Mouse (Mus musculus) large intestine, adult 2 months (tissue): ENCODE measurements around the gene Nckap5. TPM values are rescaled to one million over a fixed set of nuclear protein-coding genes. Genes with fewer than 3 reads are reported as not detected.

ENCODE experiments used
- DNase-seq: peaks from one replicate; pipeline ENCODE4 v3.0.0-alpha.2; 2012; ENCODE audit warnings: low read depth, low spot score
- WGBS: fragments of 180-500 bp; shearing (Covaris S2); methylation state at CpG from one replicate; pipeline ENCODE4 v1.1.7; 2018; 5-methylcytosine and 5-hydroxymethylcytosine counted together
- polyA plus RNA-seq: library from polyadenylated mRNA; depleted of rRNA; stranded (reverse); fragments of >200 nt; gene quantifications from 2 replicates; pipeline ENCODE4 v1.2.3, GENCODE M21; 2012

Gene Nckap5
- polyA plus RNA-seq, 1 experiment = 4.3 TPM

DNA sequence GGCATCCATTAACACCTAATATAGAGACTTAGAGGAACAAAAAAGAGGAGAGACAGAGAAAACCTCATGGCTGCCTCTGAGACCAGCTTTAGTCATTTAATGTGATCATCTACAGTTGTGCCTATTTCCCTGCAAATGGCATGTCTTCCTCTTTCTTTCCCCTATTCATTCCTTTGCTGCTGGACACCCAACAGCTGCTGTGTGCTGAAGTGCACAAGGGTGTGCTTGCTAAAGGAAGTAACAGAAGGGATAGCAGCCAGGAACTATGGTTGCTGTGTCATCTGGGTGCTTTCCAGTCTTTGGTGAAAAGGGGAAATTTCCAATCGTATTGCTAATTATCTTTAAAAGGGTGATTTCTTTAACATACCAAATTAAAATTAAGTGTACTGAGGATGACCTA is 387.9 kb downstream of the Nckap5 start:
- DNase-seq = no peak
- WGBS = 62% methylated on average over 1 of the region's 1 CpGs

DNA sequence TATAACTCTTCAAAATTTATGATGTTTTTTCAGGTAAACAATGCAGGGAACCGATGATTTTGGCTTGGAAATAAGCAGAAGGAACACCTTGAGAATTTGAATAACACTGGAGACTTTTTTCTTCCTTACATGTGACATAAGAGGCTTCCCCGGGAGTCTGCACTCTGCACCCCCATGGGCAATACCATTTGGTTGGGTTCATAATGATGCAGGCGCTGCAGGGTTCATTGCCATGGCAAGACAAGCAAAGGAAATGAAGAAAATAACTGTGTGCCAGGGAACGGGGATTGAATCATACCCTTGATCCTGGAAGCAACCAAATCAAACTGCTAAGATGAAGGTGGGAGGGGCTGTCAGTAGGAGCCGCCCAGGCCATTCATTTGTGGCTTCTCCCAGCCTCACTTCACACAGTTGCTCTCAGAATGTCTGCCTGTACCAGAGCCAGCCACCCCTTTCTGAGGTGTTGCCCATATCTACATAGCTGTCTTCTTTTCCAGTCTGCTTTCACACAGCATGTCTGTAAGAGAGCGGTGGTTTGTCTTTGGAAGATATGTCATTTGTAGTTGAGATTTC is 392.5 kb downstream of the Nckap5 start:
- WGBS = 81% methylated on average over 6 of the region's 6 CpGs
- DNase-seq = no peak

DNA sequence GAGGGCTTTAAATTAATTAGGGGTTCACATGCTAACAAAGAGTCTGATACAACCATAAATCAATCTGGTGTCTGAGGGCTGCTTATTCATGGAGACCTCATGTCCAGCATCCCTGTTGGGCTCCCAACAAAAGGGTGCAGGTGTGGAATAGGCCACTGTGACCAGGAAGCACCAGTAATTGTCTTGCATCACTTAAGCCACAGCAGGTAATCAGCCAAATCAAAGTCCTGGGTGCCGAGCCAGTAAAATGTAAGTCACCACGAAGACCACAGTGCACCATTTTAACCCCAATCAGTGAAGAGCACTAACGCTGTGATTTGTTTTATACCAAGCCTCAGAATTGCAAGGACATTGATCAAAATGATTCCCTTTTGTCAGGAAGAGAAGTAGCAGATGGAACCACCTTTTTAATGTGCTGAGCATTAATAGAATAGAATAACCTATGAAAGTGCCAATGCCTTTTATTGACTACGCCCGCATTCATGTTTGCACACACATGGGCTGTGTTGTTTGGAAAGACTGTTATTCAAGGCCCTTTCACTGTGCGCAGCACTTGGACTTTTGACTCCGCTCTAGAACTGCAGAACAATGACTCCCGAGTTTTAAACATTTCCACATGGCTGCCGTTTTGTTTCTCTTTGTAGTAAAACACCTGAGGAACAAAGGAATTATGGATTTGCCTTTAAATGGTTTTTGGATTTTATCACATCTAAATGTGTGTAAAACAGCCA is 393.5 kb downstream of the Nckap5 start:
- DNase-seq = no peak
- WGBS = 48% methylated on average over 9 of the region's 9 CpGs

DNA sequence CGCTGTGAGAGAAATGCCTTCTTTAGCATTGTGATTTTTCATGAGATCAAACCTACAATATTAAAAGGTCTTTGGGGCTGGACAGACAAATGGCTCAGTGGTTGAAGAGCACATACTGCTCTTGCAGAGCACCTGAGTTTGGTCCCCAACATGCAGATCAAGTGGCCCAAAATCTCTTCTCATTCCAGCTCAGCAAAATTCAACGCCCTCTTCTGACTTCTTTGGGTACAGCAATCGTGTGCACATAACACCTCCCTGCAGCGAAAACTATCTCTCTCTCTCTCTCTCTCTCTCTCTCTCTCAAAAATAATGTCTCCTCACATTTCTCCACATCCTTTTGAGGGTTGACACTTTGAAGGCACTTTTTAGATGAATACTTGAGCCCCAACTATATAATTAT is 398.3 kb downstream of the Nckap5 start:
- WGBS = 88% methylated on average over 4 of the region's 4 CpGs
- DNase-seq = no peak

DNA sequence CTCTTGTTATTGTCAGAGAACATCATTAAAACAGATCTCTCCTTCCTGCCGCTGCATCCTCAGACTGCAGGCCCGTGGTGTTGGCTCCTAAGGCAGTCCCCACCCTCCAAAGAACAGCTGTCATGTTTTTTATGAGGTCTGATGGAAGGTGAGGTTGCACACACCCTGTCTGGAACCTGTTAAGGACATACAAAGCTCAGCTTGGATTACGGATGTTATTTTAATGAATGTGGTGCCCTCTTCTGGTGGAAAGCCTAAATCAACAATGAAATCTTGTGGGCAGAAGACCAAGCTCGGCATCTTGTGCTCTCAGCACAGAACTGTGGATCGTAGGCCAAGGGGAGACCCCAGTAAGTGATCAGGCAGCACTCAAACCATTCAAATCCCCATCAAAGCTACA is 399.0 kb downstream of the Nckap5 start:
- 7% methylated on average over 5 of the region's 5 CpGs for WGBS
- DNase-seq = peak; percentile 51

DNA sequence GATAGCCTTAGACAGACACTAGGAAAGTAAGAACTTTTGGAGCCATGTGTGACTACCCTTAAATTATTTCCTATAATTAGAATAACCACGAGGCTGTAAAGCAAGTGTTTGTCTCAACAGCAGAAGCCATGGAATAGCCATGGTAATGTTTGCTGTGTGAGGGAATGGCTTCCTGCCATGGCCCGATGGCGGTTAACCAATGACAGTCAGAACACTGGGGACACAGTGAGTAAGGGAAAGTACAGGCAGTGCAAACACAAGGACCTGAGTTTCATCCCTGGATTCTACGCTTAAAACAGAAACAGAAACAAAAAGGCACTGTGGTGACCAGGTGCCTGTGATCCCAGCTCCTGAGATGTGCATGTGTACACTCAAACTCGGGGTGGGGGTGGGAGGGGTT is 419.2 kb downstream of the Nckap5 start:
- no peak for DNase-seq
- 26% methylated on average over 5 of the region's 5 CpGs for WGBS

DNA sequence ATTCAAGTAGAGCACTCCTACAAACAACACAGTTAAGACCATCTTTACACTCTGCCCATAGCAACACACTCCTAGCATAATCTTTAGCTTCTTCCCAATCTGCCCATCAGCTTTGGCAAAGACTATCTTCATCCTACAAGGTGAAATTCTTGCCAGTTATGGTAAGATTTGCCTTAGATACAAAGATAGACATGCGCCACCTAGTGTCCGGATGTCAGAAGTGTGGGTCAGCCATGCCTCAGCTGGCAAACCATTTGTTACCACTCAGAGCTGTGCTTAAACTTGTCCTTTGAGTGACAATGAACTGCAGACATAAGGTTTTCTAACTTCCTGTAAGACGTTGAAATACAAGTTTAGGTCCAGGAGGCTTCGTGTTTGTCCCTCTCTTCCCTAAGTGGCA is 422.7 kb downstream of the Nckap5 start:
- 9% methylated on average over 4 of the region's 4 CpGs for WGBS
- peak; percentile 21 for DNase-seq

DNA sequence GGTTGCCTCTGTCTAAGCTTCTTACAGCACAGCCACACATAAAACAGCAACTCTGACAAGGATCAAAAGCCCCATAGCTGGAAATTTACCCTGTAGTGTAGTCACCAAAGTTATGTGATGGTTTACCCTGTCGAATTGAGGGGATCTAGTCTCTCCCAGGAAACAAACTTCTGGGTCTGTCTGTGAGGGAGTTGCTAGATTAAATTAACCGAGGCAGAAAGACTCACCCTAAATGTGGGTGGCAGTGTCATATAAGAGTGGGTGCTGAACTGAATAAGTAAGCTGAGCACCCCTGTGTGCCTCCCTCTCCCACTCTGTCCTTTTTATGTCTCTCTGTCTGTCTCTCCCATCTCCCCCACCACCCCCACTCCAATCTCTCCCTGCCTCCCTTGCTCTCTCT is 425.1 kb downstream of the Nckap5 start:
- WGBS = 74% methylated on average over 2 of the region's 2 CpGs
- no peak for DNase-seq

DNA sequence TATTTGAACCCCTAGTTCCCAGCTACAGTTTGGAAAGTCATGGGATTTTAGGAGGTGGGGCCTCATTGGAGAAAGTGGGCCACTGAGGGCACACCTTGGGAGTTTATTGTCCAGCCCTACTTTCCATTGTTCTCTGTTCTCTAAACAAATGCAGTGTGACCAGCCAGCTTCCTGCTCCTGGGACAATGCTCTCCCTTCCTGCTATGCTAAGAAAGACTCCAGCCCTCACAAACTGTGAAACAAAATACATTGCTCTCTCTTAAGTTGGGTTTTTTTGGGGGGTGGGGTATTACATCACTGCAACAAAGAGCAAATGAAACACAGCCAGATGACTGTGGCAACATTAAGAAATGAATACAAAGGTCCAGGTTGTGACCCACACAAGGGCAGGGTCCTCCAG is 426.6 kb downstream of the Nckap5 start:
- DNase-seq = no peak

DNA sequence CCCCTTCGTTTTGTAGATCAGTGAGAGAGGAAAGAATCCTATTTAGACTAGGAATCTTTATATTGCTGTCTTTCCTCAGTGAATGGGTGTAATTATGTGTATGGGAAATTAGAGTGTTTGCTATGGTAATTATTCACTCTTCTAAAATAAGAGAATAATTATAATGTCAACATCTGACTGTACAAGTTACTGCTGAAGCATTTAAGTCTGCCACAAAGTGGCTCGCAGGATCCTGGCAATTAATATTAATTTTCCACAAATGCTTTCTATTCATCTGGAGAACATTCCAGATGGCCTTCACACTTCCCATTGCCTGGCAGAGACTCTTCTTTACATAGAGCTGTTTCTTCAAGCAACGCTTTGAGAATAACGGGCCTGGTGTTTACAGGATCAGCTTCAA is 439.4 kb downstream of the Nckap5 start:
- WGBS = 65% methylated on average over 4 of the region's 4 CpGs
- no peak for DNase-seq

DNA sequence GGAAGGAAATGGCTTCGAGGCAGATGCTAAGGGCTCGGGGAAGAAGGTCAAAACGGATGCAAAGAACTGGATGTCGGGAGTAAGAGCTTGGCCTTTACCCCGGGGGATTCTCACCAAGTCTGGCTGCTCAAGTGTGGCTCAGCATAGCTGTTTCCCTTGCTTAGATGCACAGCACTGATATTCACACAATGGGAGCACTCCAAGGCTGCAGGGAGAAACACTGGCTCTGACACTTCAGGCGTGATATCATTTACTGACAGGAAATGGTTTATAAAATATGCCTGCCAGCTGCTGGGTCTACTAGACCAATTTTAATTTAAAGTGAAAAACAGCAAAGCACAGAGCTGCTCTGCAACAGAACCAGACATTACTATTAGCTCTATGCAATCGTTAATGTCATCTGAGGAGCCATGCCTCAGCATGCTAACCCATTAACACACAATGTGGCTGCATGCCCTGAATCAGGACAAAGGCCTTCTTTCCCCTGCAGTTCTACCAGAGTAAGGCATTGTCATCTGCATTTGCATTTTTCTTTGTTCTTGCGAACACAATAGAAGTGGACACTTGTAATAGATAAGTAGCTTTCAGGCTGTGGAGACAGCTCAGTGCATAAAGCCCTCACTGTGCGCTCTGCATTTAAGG is 453.1 kb downstream of the Nckap5 start:
- DNase-seq = no peak
- WGBS = 78% methylated on average over 9 of the region's 9 CpGs

DNA sequence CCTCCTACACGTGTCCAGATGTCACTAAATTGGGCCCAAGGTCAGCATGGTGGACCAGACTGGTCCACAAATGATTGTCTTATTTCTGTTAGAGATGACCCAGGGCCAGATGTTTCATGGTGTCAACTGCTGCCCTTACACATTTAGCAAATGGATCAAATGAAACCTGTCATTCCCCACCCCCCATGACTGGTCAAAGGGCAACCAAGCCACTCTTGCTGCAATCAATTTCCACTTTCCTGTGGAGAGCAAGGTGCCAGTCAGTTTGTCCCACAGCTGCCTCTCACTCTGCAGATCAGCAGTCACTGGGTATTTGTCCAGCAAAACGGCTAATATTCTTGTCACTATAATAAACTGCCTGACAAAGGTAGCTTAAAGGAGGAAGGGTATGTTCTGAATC is 463.9 kb downstream of the Nckap5 start:
- no peak for DNase-seq
- WGBS = 47% methylated on average over 2 of the region's 2 CpGs

DNA sequence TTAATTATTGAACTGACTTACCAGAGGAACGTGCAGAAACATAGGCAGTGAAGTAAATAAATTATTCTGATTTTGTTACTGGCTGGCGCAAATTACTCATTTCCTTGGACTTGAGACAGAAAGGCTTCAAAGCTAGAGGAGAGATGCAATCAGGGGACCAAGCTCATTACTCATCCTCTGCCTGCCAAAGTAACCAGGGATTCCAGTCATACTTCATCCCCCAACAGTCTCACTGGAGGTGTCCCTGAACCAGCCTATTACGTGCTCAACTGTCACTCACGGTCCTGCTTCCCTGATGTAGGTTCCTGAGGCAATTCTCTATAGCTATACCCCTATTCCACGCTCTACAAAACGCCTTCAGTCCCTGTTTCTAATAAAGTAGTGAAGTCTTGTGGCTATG is 466.0 kb downstream of the Nckap5 start:
- WGBS = 63% methylated on average over 6 of the region's 6 CpGs
- DNase-seq = no peak

DNA sequence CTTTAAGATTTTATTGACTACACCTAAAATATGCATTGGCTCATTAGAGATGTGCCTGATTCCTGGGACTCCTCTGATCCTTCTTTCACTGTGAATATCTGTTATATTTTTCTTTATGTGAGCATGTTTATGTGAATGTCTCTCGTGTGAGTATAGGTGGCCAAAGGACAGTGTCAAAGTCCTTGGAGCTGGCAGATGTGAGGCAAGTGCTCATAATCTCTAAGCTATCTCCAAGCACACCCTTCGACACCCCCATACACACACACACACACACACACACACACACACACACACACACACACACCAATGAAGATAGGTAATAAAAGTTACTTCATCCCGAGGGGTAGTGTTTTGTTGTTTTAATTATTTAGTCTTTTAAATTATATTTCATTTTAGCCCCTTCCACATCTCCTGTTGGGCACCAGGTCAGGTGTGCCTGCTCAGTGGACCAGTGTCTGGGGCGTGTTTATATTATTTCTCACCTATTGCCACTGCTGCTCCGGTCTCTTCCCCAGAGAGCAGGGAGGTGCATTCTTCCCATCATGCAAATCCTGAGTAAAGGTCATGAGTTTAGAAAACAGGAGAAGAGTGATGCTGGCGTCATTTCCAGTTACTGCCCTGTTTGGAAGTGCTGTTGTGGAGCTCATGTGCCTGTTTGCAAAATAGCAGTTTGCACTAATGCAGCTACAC is 469.9 kb downstream of the Nckap5 start:
- 37% methylated on average over 6 of the region's 6 CpGs for WGBS
- DNase-seq = no peak

DNA sequence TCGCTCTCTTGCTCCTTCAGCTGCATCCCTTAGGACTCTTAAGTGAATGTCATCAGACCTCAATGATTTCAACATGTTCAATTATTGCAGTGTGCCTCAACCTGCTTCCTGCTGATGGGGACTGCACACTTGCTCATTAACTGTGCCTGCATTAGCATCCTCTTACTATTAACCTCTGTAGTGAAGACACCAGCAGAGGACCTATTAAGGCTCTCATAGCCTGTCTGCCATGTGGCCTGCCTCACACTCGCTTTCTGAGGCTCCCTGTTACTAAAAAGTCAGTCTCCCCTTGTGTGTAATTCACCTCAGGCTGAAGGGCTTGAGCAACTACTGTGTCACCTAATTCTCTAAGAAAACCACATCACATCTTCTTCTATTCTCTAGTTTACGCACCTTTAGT is 470.5 kb downstream of the Nckap5 start:
- 88% methylated on average over 3 of the region's 3 CpGs for WGBS
- no peak for DNase-seq

DNA sequence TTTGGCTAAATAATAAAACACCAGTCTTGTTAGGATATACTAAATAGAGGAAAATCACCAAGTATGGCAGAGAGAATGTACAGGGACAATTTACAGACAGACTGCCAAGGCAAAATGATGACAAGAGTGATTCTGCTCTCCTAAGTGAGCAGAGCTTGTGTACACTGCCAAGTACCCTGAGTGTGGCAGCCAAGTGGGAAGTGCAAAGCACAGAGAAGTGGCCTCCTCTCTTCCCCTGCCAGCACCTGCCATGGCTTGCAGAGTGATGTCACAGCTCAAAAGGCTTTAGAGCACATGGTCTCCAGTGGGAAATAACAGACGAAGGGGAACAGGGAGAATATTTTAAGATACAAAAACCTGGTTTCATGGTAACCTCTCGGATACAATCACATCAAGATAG is 488.8 kb downstream of the Nckap5 start:
- 70% methylated on average over 2 of the region's 2 CpGs for WGBS

DNA sequence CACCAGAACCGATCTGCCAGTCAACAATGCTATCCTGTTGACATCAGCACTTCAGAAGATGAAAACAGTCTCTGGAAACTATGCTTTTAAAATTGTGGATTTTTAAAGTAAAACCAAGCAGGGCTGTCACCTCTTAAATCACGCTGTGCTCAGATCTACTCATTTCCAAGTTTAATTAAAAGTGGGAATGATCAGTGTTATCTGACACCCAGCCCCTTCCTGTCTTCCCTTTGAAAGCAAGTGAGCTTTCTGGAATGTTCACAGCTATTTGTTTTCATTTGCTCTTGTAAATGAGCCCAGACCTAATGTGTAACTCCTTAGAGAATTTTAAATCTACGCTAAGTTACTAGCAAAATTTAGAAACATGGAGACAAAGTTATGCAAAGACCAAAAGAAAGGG is 491.3 kb downstream of the Nckap5 start:
- WGBS = 66% methylated on average over 3 of the region's 3 CpGs
- DNase-seq = no peak

More for the DNA sequence above, 488.8 kb downstream of the Nckap5 start:
- no peak for DNase-seq

DNA sequence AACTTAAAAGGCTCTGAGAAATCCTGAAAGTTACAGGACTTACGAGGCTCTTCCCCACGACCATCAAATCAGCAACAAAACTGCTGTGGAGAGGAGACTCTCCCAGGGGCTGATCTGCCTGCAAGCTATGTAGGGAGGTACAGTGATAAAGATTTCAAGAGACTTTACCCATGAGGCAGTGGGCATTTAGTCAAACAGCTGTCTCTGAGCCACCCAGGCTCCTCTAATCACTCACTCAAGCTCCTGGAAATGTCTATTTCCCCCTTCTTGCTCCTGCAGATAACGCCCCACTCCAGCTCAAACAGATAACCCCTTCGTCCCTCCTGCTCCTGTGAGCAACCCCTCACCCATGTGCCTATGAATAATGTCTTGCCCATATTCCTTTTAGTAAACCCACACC is 496.4 kb downstream of the Nckap5 start:
- WGBS = 82% methylated on average over 4 of the region's 4 CpGs

DNA sequence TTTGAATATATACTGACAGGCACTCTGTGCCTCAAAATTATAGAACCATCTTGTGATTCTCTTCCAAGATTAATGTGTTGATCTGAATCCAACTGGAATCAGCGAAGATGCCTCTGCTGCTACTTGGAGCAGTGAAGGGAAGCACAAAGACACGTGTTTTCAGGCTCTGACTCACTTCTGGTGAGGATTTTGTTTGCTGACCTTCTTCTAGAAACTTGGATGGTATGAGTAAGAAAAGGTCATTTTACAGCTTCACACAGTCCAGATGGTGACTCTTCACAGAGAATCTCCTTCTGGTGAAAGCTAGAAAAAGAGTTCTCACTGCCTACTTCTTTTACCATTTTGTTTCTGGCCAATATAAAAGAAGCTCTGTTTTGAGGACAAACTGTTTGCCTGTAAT is 498.6 kb downstream of the Nckap5 start:
- WGBS = 46% methylated on average over 2 of the region's 2 CpGs
- no peak for DNase-seq

More for the DNA sequence above, 496.4 kb downstream of the Nckap5 start:
- no peak for DNase-seq

DNA sequence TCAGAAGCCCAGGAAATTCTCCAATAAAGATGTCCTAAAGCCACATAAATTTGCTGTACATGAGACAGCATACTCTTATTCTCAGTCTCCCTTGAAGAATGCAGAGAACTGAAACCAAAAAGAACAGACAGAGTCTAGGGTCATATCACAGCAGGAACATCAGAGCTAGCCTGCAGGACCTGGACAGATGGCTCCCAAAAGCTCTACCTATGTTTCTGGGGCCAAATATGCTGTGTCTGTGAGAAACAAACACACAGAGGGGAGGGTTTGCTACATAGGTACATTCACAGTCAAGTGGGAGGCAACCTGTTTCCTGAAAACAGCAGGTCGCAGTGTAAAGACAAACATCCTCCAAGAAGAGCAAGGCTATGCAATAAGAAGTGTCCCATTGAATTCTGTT is 509.9 kb downstream of the Nckap5 start:
- WGBS = 69% methylated on average over 1 of the region's 1 CpGs
- DNase-seq = no peak
